Mouse (Mus musculus): ENCODE results near the gene Mpp4. TPM values are rescaled to one million over a fixed set of nuclear protein-coding genes. Genes with fewer than 3 reads are reported as not detected.
A peak's percentile ranks its signal among the peaks of the same experiment; 100 is the strongest.

Gene Mpp4
- polyA plus RNA-seq, 1 experiment from 2014 or later: 0.72 TPM

- no peaks in the 10 kb centered on the region for H3K4me1 ChIP-seq (ENCODE audit: control insufficient read depth, insufficient read depth, low read length)
- ATAC-seq: no peak
- 73% methylated on average over 7 of the region's 7 CpGs for WGBS
- H3K4me2 ChIP-seq (ENCODE audit: low read depth, low read length): no peak overlapping the region
- no peak overlapping the region for H3K4me3 ChIP-seq (ENCODE audit: low read length)
- H3K36me3 ChIP-seq (ENCODE audit: control insufficient read depth, insufficient read depth, low read length): no peaks in the 10 kb centered on the region
- H3K27ac ChIP-seq (ENCODE audit: low read length): no peak overlapping the region
- H3K9me3 ChIP-seq (ENCODE audit: control insufficient read depth, low read length): no peaks in the 10 kb centered on the region
- no peak overlapping the region for H3K9ac ChIP-seq (ENCODE audit: low read depth, low read length)
- H3K27me3 ChIP-seq (replicated peaks; ENCODE audit: control insufficient read depth, insufficient read depth, low read length): no peaks in the 10 kb centered on the region
Measured at GRCm38 (mm10) chr1:59128879-59129278, 34.3 kb downstream of the Mpp4 start.

DNA sequence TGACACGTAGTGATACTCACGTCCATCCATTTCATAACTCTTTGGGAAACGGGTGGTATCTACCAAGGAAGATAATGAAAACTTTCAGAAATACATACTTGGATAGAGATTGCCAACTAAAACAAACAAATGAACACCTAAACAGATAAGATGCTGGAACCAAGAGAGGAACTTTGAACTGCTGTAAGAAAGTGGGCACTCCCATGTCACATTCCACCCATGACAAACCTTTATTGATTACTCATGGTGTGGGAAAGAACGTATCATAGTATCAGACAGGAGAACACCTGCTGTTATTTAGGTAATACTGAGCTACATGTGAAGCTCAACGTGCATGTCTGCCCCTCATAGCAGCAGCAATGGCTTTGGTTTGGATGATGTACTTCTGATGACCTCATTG is 37.6 kb downstream of the Mpp4 start:
- Histone ChIP-seq H3K4me3 (ENCODE audit: low read length) (no peak overlapping the region), H3K9ac (ENCODE audit: low read depth, low read length) (no peak overlapping the region), H3K27ac (ENCODE audit: low read length) (peak overlapping the region; percentile 50), H3K4me2 (ENCODE audit: low read depth, low read length) (no peak overlapping the region), H3K27me3 (replicated peaks; ENCODE audit: control insufficient read depth, insufficient read depth, low read length) (no peaks in the 10 kb centered on the region), H3K36me3 (ENCODE audit: control insufficient read depth, insufficient read depth, low read length) (no peaks in the 10 kb centered on the region), H3K9me3 (ENCODE audit: control insufficient read depth, low read length) (no peaks in the 10 kb centered on the region), H3K4me1 (ENCODE audit: control insufficient read depth, insufficient read depth, low read length) (no peaks in the 10 kb centered on the region; the same call in 1 of the 2 replicates)
- ATAC-seq: peak; percentile 84
- 52% methylated on average over 5 of the region's 5 CpGs for WGBS

GRCm38 (mm10) chr1:59119720-59120457 is 43.3 kb downstream of the Mpp4 start, which contains the start of gene Tmem237:
TSS of gene Tmem237 (minus strand) at chr1:59120408.
- Histone ChIP-seq H3K27me3 (replicated peaks; ENCODE audit: control insufficient read depth, insufficient read depth, low read length) (no peaks in the 10 kb centered on the region), H3K4me2 (ENCODE audit: low read depth, low read length) (peak within 1 kb of the TSS; percentile 66), H3K36me3 (ENCODE audit: control insufficient read depth, insufficient read depth, low read length) (no peaks in the 10 kb centered on the region), H3K9ac (ENCODE audit: low read depth, low read length) (peak within 1 kb of the TSS; percentile 75), H3K9me3 (ENCODE audit: control insufficient read depth, low read length) (no peaks in the 10 kb centered on the region), H3K4me1 (ENCODE audit: control insufficient read depth, insufficient read depth, low read length) (peaks cover 3% of the 10 kb centered on the region), H3K4me3 (ENCODE audit: low read length) (peak within 1 kb of the TSS; percentile 75), H3K27ac (ENCODE audit: low read length) (peak within 1 kb of the TSS; percentile 63)
- under 1% methylated on average over 72 of the region's 74 CpGs for WGBS
- peak; percentile 98 for ATAC-seq

GRCm38 (mm10) chr1:59110524-59110923 is 52.7 kb downstream of the Mpp4 start:
- H3K9me3 ChIP-seq (ENCODE audit: control insufficient read depth, low read length): no peaks in the 10 kb centered on the region
- no peak overlapping the region for H3K27ac ChIP-seq (ENCODE audit: low read length)
- H3K4me1 ChIP-seq (ENCODE audit: control insufficient read depth, insufficient read depth, low read length): no peaks in the 10 kb centered on the region
- no peak overlapping the region for H3K4me2 ChIP-seq (ENCODE audit: low read depth, low read length)
- 76% methylated on average over 8 of the region's 8 CpGs for WGBS
- ATAC-seq: no peak
- no peak overlapping the region for H3K4me3 ChIP-seq (ENCODE audit: low read length)
- 0 out of 2 replicates have a peak, but pooled peaks cover 8% of the 10 kb centered on the region for H3K36me3 ChIP-seq (ENCODE audit: control insufficient read depth, insufficient read depth, low read length)
- H3K27me3 ChIP-seq (replicated peaks; ENCODE audit: control insufficient read depth, insufficient read depth, low read length): no peaks in the 10 kb centered on the region
- no peak overlapping the region for H3K9ac ChIP-seq (ENCODE audit: low read depth, low read length)

DNA sequence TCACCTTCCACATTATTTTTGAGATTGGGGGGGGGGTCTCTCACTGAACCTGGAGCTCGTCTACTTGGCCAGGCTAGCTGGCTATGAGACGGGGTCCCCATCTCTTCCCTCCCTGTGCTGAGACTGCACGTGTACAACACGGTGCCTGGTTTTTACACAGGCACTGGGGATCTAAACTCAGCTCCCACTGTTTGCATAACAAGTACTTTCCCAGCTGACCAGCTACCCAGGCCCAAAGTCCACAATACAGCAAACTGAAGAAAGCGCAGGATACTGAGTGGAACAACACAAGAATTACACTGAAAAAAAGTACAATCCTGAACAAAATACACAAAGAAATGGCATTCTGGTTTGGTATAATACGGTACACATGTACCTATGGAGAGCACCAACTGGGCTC is 61.1 kb downstream of the Mpp4 start:
- 89% methylated on average over 6 of the region's 6 CpGs for WGBS
- Histone ChIP-seq H3K9ac (ENCODE audit: low read depth, low read length) (no peak overlapping the region), H3K4me3 (ENCODE audit: low read length) (no peak overlapping the region), H3K4me1 (ENCODE audit: control insufficient read depth, insufficient read depth, low read length) (no peaks in the 10 kb centered on the region), H3K36me3 (ENCODE audit: control insufficient read depth, insufficient read depth, low read length) (0 out of 2 replicates have a peak, but pooled peaks cover 5% of the 10 kb centered on the region), H3K4me2 (ENCODE audit: low read depth, low read length) (no peak overlapping the region), H3K27ac (ENCODE audit: low read length) (no peak overlapping the region), H3K27me3 (replicated peaks; ENCODE audit: control insufficient read depth, insufficient read depth, low read length) (no peaks in the 10 kb centered on the region), H3K9me3 (ENCODE audit: control insufficient read depth, low read length) (no peaks in the 10 kb centered on the region)
- no peak for ATAC-seq

GRCm38 (mm10) chr1:59101020-59101419 is 62.2 kb downstream of the Mpp4 start:
- H3K9me3 ChIP-seq (ENCODE audit: control insufficient read depth, low read length): no peaks in the 10 kb centered on the region
- no peak for ATAC-seq
- WGBS: 92% methylated on average over 5 of the region's 5 CpGs

GRCm38 (mm10) chr1:59094705-59095104 is 68.5 kb downstream of the Mpp4 start, which contains the start of gene C2cd6:
TSS of gene C2cd6 (minus strand) at chr1:59094900.
- 90% methylated on average over 19 of the region's 19 CpGs for WGBS
- Histone ChIP-seq H3K27ac (ENCODE audit: low read length) (no peak within 1 kb of the TSS), H3K9ac (ENCODE audit: low read depth, low read length) (no peak within 1 kb of the TSS), H3K36me3 (ENCODE audit: control insufficient read depth, insufficient read depth, low read length) (no peaks in the 10 kb centered on the region), H3K4me2 (ENCODE audit: low read depth, low read length) (no peak within 1 kb of the TSS), H3K4me3 (ENCODE audit: low read length) (no peak within 1 kb of the TSS), H3K4me1 (ENCODE audit: control insufficient read depth, insufficient read depth, low read length) (no peaks in the 10 kb centered on the region), H3K27me3 (replicated peaks; ENCODE audit: control insufficient read depth, insufficient read depth, low read length) (no peaks in the 10 kb centered on the region), H3K9me3 (ENCODE audit: control insufficient read depth, low read length) (no peaks in the 10 kb centered on the region)
- ATAC-seq: no peak

More at GRCm38 (mm10) chr1:59101020-59101419, 62.2 kb downstream of the Mpp4 start:
- Histone ChIP-seq H3K4me1 (ENCODE audit: control insufficient read depth, insufficient read depth, low read length) (no peaks in the 10 kb centered on the region), H3K27me3 (replicated peaks; ENCODE audit: control insufficient read depth, insufficient read depth, low read length) (no peaks in the 10 kb centered on the region), H3K4me2 (ENCODE audit: low read depth, low read length) (no peak overlapping the region), H3K4me3 (ENCODE audit: low read length) (no peak overlapping the region), H3K9ac (ENCODE audit: low read depth, low read length) (no peak overlapping the region), H3K27ac (ENCODE audit: low read length) (no peak overlapping the region), H3K36me3 (ENCODE audit: control insufficient read depth, insufficient read depth, low read length) (0 out of 2 replicates have a peak, but pooled peaks cover 2% of the 10 kb centered on the region)

Other genes starting within 250 kb of the Mpp4 start
- 9.1 and 9.7 TPM in 2 replicates for gene Trak2, start 190.0 kb downstream of the Mpp4 start, polyA plus RNA-seq (2015; fragmentation: Nextera tagmentation; extraction: Ambion mirVana)
- gene Stradb, start 189.9 kb downstream of the Mpp4 start, polyA plus RNA-seq (2015; fragmentation: Nextera tagmentation; extraction: Ambion mirVana): 21.9 and 22.8 TPM in 2 replicates
- gene C2cd6, start 68.5 kb downstream of the Mpp4 start, polyA plus RNA-seq (2015; fragmentation: Nextera tagmentation; extraction: Ambion mirVana): not detected in 2 replicates
- gene Tmem237, start 43.0 kb downstream of the Mpp4 start, polyA plus RNA-seq (2015; fragmentation: Nextera tagmentation; extraction: Ambion mirVana): 30.8 and 34.0 TPM in 2 replicates
- 7.5 and 7.8 TPM in 2 replicates for gene Als2, start 73.8 kb upstream of the Mpp4 start, polyA plus RNA-seq (2015; fragmentation: Nextera tagmentation; extraction: Ambion mirVana)
- 0.26 and 0.31 TPM in 2 replicates for gene Cdk15, start 93.5 kb upstream of the Mpp4 start, polyA plus RNA-seq (2015; fragmentation: Nextera tagmentation; extraction: Ambion mirVana)